Mouse (Mus musculus) testis, adult 2 months (tissue): ENCODE data around the gene Slc7a8. TPM values are rescaled to one million over a fixed set of nuclear protein-coding genes. Genes with fewer than 3 reads are reported as not detected.

ENCODE experiments used
- H3K27ac ChIP-seq: fragments of 200-500 bp; 2 replicates; pipeline ENCODE4 v1.5.1; 2012; ENCODE audit warnings: low read depth, low read length; ENCODE audit not compliant: control insufficient read depth, insufficient read depth
- H3K27me3 ChIP-seq: fragments of 200-500 bp; 2 replicates; pipeline ENCODE4 v1.6.1; 2012; ENCODE audit warnings: mild to moderate bottlenecking, low read length, moderate library complexity; ENCODE audit not compliant: control insufficient read depth, insufficient read depth
- H3K36me3 ChIP-seq: fragments of 200-500 bp; 2 replicates; pipeline ENCODE4 v1.6.1; 2012; ENCODE audit warnings: mild to moderate bottlenecking, low read length; ENCODE audit not compliant: control insufficient read depth, insufficient read depth
- H3K4me1 ChIP-seq: fragments of 200-500 bp; 2 replicates; pipeline ENCODE4 v1.6.1; 2012; ENCODE audit warnings: low read length; ENCODE audit not compliant: control insufficient read depth, insufficient read depth
- H3K4me3 ChIP-seq: fragments of 200-500 bp; 2 replicates; pipeline ENCODE4 v1.5.1; 2012; ENCODE audit warnings: low read depth, mild to moderate bottlenecking, low read length, moderate library complexity, mixed read lengths; ENCODE audit not compliant: control insufficient read depth
- CTCF ChIP-seq: fragments of 200-500 bp; IDR thresholded peaks from 2 replicates; pipeline ENCODE4 v1.5.1; 2012; ENCODE audit warnings: low read depth, mild to moderate bottlenecking, inconsistent platforms, low read length, moderate library complexity; ENCODE audit not compliant: control insufficient read depth, insufficient read depth, insufficient replicate concordance
- POLR2A ChIP-seq: fragments of 200-500 bp; IDR thresholded peaks from 2 replicates; pipeline ENCODE4 v1.6.1; 2012; ENCODE audit warnings: low read depth, mild to moderate bottlenecking, inconsistent platforms, low read length, moderate library complexity; ENCODE audit not compliant: control insufficient read depth
- polyA plus RNA-seq: library from polyadenylated mRNA; depleted of rRNA; stranded (reverse); fragments of >200 nt; gene quantifications from 2 replicates; pipeline ENCODE4 v1.2.3, GENCODE M21; 2012; rRNA removed

The Slc7a8 gene
- polyA plus RNA-seq, 1 experiment, result 27.5 TPM

GRCm38 (mm10) chr14:54674317-54674716, 107.4 kb downstream of the Slc7a8 start:
- peaks cover 7% of the 10 kb centered on the region for H3K36me3 ChIP-seq
- H3K27ac ChIP-seq, result no peak overlapping the region
- no peaks in the 10 kb centered on the region for H3K27me3 ChIP-seq
- H3K4me3 ChIP-seq, result no peak overlapping the region
- TF ChIP-seq POLR2A, result no peak
- no peak for TF ChIP-seq CTCF
- no peaks in the 10 kb centered on the region for H3K4me1 ChIP-seq

Other genes starting within 250 kb of the Slc7a8 start
- gene Haus4, start 227.3 kb downstream of the Slc7a8 start, polyA plus RNA-seq, result 107 and 125 TPM in 2 replicates
- gene Ajuba, start 204.4 kb downstream of the Slc7a8 start, polyA plus RNA-seq, result 10.0 and 12.5 TPM in 2 replicates
- 2.1 and 3.5 TPM in 2 replicates for gene 4931414P19Rik, start 176.0 kb downstream of the Slc7a8 start, polyA plus RNA-seq
- 87.4 and 106 TPM in 2 replicates for gene Psmb5, start 163.9 kb downstream of the Slc7a8 start, polyA plus RNA-seq
- 0.04 and 0.38 TPM in 2 replicates for gene Psmb11, start 160.5 kb downstream of the Slc7a8 start, polyA plus RNA-seq
- gene Gm17606, start 141.0 kb downstream of the Slc7a8 start, polyA plus RNA-seq, result not detected in 2 replicates
- 9.9 and 10.2 TPM in 2 replicates for gene Cdh24, start 140.6 kb downstream of the Slc7a8 start, polyA plus RNA-seq
- gene 1700123O20Rik, start 95.7 kb downstream of the Slc7a8 start, polyA plus RNA-seq, result 38.6 and 47.0 TPM in 2 replicates
- gene Acin1, start 95.0 kb downstream of the Slc7a8 start, polyA plus RNA-seq, result 117 and 121 TPM in 2 replicates
- 0.22 and 0.32 TPM in 2 replicates for gene Gm29776, start 83.1 kb downstream of the Slc7a8 start, polyA plus RNA-seq
- 0.22 and 0.32 TPM in 2 replicates for gene Cebpe, start 69.8 kb downstream of the Slc7a8 start, polyA plus RNA-seq
- gene Rnf212b, start 32.2 kb upstream of the Slc7a8 start, polyA plus RNA-seq, result 9.1 and 9.5 TPM in 2 replicates
- gene Homez, start 89.0 kb upstream of the Slc7a8 start, polyA plus RNA-seq, result 94.0 and 97.4 TPM in 2 replicates
- 5.4 TPM in 2 replicates for gene Ppp1r3e, start 95.6 kb upstream of the Slc7a8 start, polyA plus RNA-seq
- 29.4 and 31.2 TPM in 2 replicates for gene Bcl2l2, start 101.4 kb upstream of the Slc7a8 start, polyA plus RNA-seq
- 2.0 and 2.2 TPM in 2 replicates for gene Gm20521, start 101.5 kb upstream of the Slc7a8 start, polyA plus RNA-seq
- 341 and 429 TPM in 2 replicates for gene Pabpn1, start 110.6 kb upstream of the Slc7a8 start, polyA plus RNA-seq
- gene Slc22a17, start 131.2 kb upstream of the Slc7a8 start, polyA plus RNA-seq, result 27.3 and 27.8 TPM in 2 replicates
- gene Efs, start 144.2 kb upstream of the Slc7a8 start, polyA plus RNA-seq, result 1.6 and 1.7 TPM in 2 replicates
- not detected in 2 replicates for gene Il25, start 150.7 kb upstream of the Slc7a8 start, polyA plus RNA-seq
- gene Cmtm5, start 154.3 kb upstream of the Slc7a8 start, polyA plus RNA-seq, result not detected in 2 replicates
- 0.40 and 1.4 TPM in 2 replicates for gene Myh6, start 185.0 kb upstream of the Slc7a8 start, polyA plus RNA-seq
- gene Gm17428, start 195.0 kb upstream of the Slc7a8 start, polyA plus RNA-seq, result not detected in 2 replicates
- 0.75 and 1.9 TPM in 2 replicates for gene Myh7, start 212.7 kb upstream of the Slc7a8 start, polyA plus RNA-seq
- 10.6 and 13.1 TPM in 2 replicates for gene Ngdn, start 233.5 kb upstream of the Slc7a8 start, polyA plus RNA-seq